Mouse (Mus musculus) testis, adult 2 months (tissue): ENCODE measurements around the gene Gm45062. TPM values are rescaled to one million over a fixed set of nuclear protein-coding genes. Genes with fewer than 3 reads are reported as not detected.

Experiments used
- H3K27ac ChIP-seq: fragments of 200-500 bp; 2 replicates; pipeline ENCODE4 v1.5.1; 2012; ENCODE audit warnings: low read depth, low read length; ENCODE audit not compliant: control insufficient read depth, insufficient read depth
- H3K27me3 ChIP-seq: fragments of 200-500 bp; 2 replicates; pipeline ENCODE4 v1.6.1; 2012; ENCODE audit warnings: mild to moderate bottlenecking, low read length, moderate library complexity; ENCODE audit not compliant: control insufficient read depth, insufficient read depth
- H3K36me3 ChIP-seq: fragments of 200-500 bp; 2 replicates; pipeline ENCODE4 v1.6.1; 2012; ENCODE audit warnings: mild to moderate bottlenecking, low read length; ENCODE audit not compliant: control insufficient read depth, insufficient read depth
- H3K4me1 ChIP-seq: fragments of 200-500 bp; 2 replicates; pipeline ENCODE4 v1.6.1; 2012; ENCODE audit warnings: low read length; ENCODE audit not compliant: control insufficient read depth, insufficient read depth
- H3K4me3 ChIP-seq: fragments of 200-500 bp; 2 replicates; pipeline ENCODE4 v1.5.1; 2012; ENCODE audit warnings: low read depth, mild to moderate bottlenecking, low read length, moderate library complexity, mixed read lengths; ENCODE audit not compliant: control insufficient read depth
- CTCF ChIP-seq: fragments of 200-500 bp; IDR thresholded peaks from 2 replicates; pipeline ENCODE4 v1.5.1; 2012; ENCODE audit warnings: low read depth, mild to moderate bottlenecking, inconsistent platforms, low read length, moderate library complexity; ENCODE audit not compliant: control insufficient read depth, insufficient read depth, insufficient replicate concordance
- POLR2A ChIP-seq: fragments of 200-500 bp; IDR thresholded peaks from 2 replicates; pipeline ENCODE4 v1.6.1; 2012; ENCODE audit warnings: low read depth, mild to moderate bottlenecking, inconsistent platforms, low read length, moderate library complexity; ENCODE audit not compliant: control insufficient read depth
- polyA plus RNA-seq: library from polyadenylated mRNA; depleted of rRNA; stranded (reverse); fragments of >200 nt; gene quantifications from 2 replicates; pipeline ENCODE4 v1.2.3, GENCODE M21; 2012

The Gm45062 gene
- polyA plus RNA-seq, 1 experiment, result 4.6 TPM

DNA sequence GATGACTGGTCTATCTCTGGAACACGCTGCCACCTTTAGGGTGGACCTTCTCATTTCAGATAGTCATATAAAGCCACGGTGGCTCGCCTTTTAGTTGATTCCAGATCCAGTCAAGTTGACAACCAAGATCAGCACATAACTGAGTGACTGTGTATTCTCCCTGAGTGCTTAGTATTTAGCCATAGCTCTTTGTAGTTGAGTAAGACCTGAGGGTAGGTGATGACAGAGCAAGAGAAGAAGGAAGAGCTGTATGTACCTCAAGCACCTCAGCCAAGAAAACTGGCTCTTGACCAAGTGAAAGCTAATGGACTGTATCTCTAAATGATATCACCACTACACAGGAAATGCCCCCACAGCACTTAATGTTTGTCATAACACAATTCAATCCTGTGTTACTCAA is 182.6 kb downstream of the Gm45062 start:
- Histone ChIP-seq H3K4me3 (no peak overlapping the region), H3K4me1 (no peaks in the 10 kb centered on the region), H3K27me3 (no peaks in the 10 kb centered on the region), H3K36me3 (no peaks in the 10 kb centered on the region), H3K27ac (no peak overlapping the region)
- TF ChIP-seq POLR2A, result no peak
- no peak for TF ChIP-seq CTCF

DNA sequence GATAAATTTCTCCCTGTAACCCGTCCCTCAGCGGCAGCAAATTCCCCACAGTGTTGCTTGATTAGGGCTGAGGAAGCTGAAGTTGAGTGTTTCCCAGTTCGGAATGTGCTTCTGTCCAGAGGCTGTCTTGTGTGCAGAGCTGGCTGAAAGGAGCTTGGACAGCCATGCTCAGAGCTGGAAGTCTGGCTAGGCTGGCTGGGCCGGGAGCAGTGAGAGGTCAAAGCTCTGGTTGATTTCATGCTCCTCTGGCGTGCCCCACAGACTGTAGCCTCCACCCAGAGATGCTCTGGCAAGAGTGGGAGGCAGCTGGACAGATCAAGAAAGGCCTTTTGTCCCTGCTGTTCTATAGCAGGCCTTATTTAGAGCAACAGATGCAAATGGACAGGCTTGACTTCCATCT is 187.5 kb downstream of the Gm45062 start:
- Histone ChIP-seq H3K36me3 (no peaks in the 10 kb centered on the region), H3K4me3 (no peak overlapping the region), H3K27ac (no peak overlapping the region), H3K4me1 (no peaks in the 10 kb centered on the region), H3K27me3 (no peaks in the 10 kb centered on the region)
- no peak for TF ChIP-seq POLR2A
- no peak for TF ChIP-seq CTCF

DNA sequence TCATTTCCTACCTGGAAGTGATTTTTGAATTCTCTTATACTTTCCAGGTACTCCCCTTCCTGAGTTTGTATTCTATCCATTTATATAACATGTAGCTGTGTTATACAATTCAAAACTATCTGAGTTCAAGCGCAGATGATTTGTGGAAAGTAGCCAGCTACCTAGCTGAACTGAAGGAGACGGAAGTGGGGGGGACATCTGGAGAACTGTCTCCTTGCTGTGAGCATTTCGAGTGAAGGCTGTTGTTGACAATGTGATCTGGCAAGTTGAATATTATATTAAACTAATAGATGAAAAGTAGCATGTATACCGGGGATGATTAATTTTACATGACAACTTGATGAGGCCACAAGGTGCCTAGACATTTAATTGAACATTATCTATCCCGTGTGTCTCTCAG is 196.3 kb downstream of the Gm45062 start:
- no peaks in the 10 kb centered on the region for H3K4me1 ChIP-seq
- H3K36me3 ChIP-seq, result no peaks in the 10 kb centered on the region
- TF ChIP-seq CTCF, result no peak
- TF ChIP-seq POLR2A, result no peak
- no peaks in the 10 kb centered on the region for H3K27me3 ChIP-seq
- no peak overlapping the region for H3K4me3 ChIP-seq
- no peak overlapping the region for H3K27ac ChIP-seq

DNA sequence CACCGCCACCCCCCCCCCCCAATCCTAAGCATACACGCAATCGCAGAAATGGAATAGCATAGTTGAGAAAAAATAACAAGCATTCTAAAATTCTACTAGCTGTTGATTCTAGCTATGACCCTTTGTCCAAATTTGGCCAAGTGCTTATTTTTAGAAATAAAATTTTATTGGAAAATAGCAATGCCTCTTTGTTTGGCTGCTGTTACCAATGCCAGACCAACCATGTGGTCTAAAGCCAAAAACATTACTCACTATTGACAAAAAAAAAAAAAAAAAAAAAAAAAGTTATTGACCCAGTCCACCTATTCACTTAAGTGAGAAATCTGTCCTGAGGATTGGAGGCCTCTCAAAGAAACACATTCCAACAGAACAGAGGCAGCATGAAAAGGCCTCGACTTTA is 199.3 kb downstream of the Gm45062 start:
- Histone ChIP-seq H3K4me1 (no peaks in the 10 kb centered on the region), H3K36me3 (no peaks in the 10 kb centered on the region), H3K27me3 (no peaks in the 10 kb centered on the region), H3K27ac (no peak overlapping the region), H3K4me3 (no peak overlapping the region)
- TF ChIP-seq CTCF, result no peak
- no peak for TF ChIP-seq POLR2A

DNA sequence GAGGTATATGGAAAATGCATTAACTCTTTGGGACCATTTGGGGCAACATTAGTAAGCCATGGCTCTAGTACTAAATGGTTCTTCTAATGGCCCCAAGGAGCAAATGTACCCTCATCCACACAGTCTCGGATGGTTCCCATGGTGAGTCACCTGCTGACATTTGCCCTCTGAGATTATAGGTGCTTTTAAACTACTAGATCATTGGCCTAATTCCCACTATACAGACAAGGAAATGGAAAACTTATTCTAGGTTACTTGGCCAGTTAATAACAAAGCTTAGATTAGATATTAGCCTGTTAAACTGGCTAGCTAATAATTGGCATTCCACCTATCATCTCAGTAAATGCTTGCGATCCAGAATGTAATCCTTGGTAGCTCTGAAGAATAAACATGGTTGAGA is 203.2 kb downstream of the Gm45062 start:
- H3K4me1 ChIP-seq, result no peaks in the 10 kb centered on the region
- TF ChIP-seq POLR2A, result no peak
- no peak for TF ChIP-seq CTCF
- H3K4me3 ChIP-seq, result no peak overlapping the region
- H3K36me3 ChIP-seq, result no peaks in the 10 kb centered on the region
- no peak overlapping the region for H3K27ac ChIP-seq
- no peaks in the 10 kb centered on the region for H3K27me3 ChIP-seq

GRCm38 (mm10) chr6:8465388-8465787 is 206.1 kb downstream of the Gm45062 start:
- no peaks in the 10 kb centered on the region for H3K4me1 ChIP-seq
- no peaks in the 10 kb centered on the region for H3K27me3 ChIP-seq
- no peaks in the 10 kb centered on the region for H3K36me3 ChIP-seq
- H3K4me3 ChIP-seq, result no peak overlapping the region
- no peak for TF ChIP-seq CTCF
- TF ChIP-seq POLR2A, result no peak
- no peak overlapping the region for H3K27ac ChIP-seq

- Histone ChIP-seq H3K27me3 (no peaks in the 10 kb centered on the region), H3K27ac (no peak overlapping the region), H3K4me1 (no peaks in the 10 kb centered on the region), H3K36me3 (no peaks in the 10 kb centered on the region), H3K4me3 (no peak overlapping the region)
- TF ChIP-seq CTCF (no peak), POLR2A (no peak)
These were observed 206.7 kb downstream of the Gm45062 start for GRCm38 (mm10) chr6:8465985-8466384.
